In the genomic region with DNA sequence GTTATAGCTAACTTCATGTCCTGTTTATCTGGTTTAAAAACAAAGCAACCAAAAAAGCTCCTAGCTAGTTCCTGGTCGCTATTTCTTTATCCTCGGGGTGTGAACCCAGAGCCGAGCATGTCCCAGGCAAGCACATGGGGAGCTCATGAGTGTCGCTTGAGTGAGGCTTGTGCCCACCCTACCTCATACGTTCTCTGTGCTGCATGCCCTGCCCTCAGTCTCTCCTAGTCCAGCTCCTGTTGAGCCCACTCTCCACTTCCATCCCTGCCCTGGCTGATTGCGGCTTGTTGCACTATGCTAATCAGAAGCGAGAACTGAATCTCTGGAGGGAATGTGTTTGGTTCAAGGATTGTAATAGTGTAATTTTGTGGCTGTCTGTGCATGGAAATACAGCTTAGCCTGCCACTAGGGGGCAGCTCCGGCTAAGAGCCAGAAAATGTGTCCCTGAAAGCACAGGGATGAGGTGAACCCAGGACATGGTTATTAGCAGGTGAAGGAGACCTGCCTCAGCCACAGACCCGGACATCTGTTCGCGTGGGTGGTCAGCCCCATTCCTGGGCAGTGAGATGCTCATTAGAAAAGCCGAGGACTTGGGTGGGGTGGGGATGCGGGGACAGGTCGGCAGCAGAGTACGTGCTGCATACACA, we compare ENCODE assay signal across 8 mouse cellular contexts.
A peak's percentile ranks its signal among the peaks of the same experiment; 100 is the strongest.
DNase-seq lines count a peak whose midpoint lies in the region; ATAC-seq and TF ChIP-seq lines count a peak whose summit lies in the region.

No protein-coding gene starts in this region.

- ATAC-seq in forebrain, embryonic 15.5 days (replicated peaks) = peak; percentile 62
- ATAC-seq in hindbrain, embryonic 13.5 days (ENCODE audit: low FRiP score) = peak; percentile 41; the same call in 1 of the 2 replicates

- no peak overlapping the region for H3K4me2 ChIP-seq in forebrain, embryonic 15.5 days (replicated peaks)
- H3K4me2 ChIP-seq in hindbrain, embryonic 13.5 days = no peak overlapping the region

- H3K36me3 ChIP-seq in forebrain, embryonic 15.5 days = no peaks in the 10 kb centered on the region
- peaks cover 5% of the 10 kb centered on the region; the same call in 1 of the 2 replicates for H3K36me3 ChIP-seq in hindbrain, embryonic 13.5 days
- no peaks in the 10 kb centered on the region for H3K36me3 ChIP-seq in midbrain, embryonic 10.5 days
- no peaks in the 10 kb centered on the region for H3K36me3 ChIP-seq in small intestine, adult 2 months (ENCODE audit: control insufficient read depth, insufficient read depth, low read length)

- WGBS in forebrain, embryonic 15.5 days = 64% methylated on average over 15 of the region's 15 CpGs
- WGBS in hindbrain, embryonic 13.5 days = 68% methylated on average over 15 of the region's 15 CpGs
- 68% methylated on average over 15 of the region's 15 CpGs for WGBS in midbrain, embryonic 10.5 days
- 54% methylated on average over 15 of the region's 15 CpGs for WGBS in small intestine, adult 2 months

- no peaks in the 10 kb centered on the region for H3K9me3 ChIP-seq in forebrain, embryonic 15.5 days
- H3K9me3 ChIP-seq in hindbrain, embryonic 13.5 days = no peaks in the 10 kb centered on the region
- H3K9me3 ChIP-seq in midbrain, embryonic 10.5 days (replicated peaks) = no peaks in the 10 kb centered on the region

- TF ChIP-seq CTCF in small intestine, adult 2 months (IDR thresholded peaks at IDR 0.05; ENCODE audit: extremely low read depth, insufficient read length, insufficient replicate concordance, low read depth, low read length) = peak; percentile 71; the same call in 1 of the 2 replicates

- H3K27ac ChIP-seq in forebrain, embryonic 15.5 days (replicated peaks) = no peak overlapping the region
- no peak overlapping the region for H3K27ac ChIP-seq in hindbrain, embryonic 13.5 days
- H3K27ac ChIP-seq in midbrain, embryonic 10.5 days (replicated peaks) = no peak overlapping the region
- H3K27ac ChIP-seq in small intestine, adult 2 months (ENCODE audit: insufficient read depth, low read depth, low read length) = no peak overlapping the region

- intact Hi-C loops in heart, postnatal 25 days (cut with DNase I) = loop anchor here (1.0 to 10.0 kb wide), 5 partner anchors 135 to 726 kb away; no protein-coding TSS in a partner anchor

- H3K27me3 ChIP-seq in forebrain, embryonic 15.5 days = no peaks in the 10 kb centered on the region
- H3K27me3 ChIP-seq in hindbrain, embryonic 13.5 days = no peaks in the 10 kb centered on the region
- H3K27me3 ChIP-seq in midbrain, embryonic 10.5 days (ENCODE audit: low read depth, poor library complexity, severe bottlenecking) = no peaks in the 10 kb centered on the region
- no peaks in the 10 kb centered on the region for H3K27me3 ChIP-seq in small intestine, adult 2 months (ENCODE audit: control insufficient read depth, insufficient read depth, low read length)

- DNase-seq in heart, adult 11 months = peak; percentile 94
- no peak for DNase-seq in heart, postnatal 25 days (ENCODE audit: low spot score)
- DNase-seq in c-Kit-positive CD71-positive TER-119-positive erythroid progenitor cells, embryonic 14.5 days (ENCODE audit: low spot score) = peak; percentile 22
- DNase-seq in layer of hippocampus, postnatal 25 days (ENCODE audit: extremely low spot score in 1 of 2, low spot score in 1 of 2) = peak; percentile 63 to 82
- peak; percentile 53 for DNase-seq in midbrain, embryonic 10.5 days (ENCODE audit: low spot score)

- H3K9ac ChIP-seq in forebrain, embryonic 15.5 days (replicated peaks) = no peak overlapping the region
- no peak overlapping the region for H3K9ac ChIP-seq in hindbrain, embryonic 13.5 days

- no peak overlapping the region for H3K4me3 ChIP-seq in forebrain, embryonic 15.5 days
- no peak overlapping the region for H3K4me3 ChIP-seq in hindbrain, embryonic 13.5 days
- H3K4me3 ChIP-seq in midbrain, embryonic 10.5 days = no peak overlapping the region
- no peak overlapping the region for H3K4me3 ChIP-seq in small intestine, adult 2 months (ENCODE audit: low read depth, low read length)

- TF ChIP-seq POLR2A in small intestine, adult 2 months (IDR thresholded peaks at IDR 0.05; ENCODE audit: low read depth, low read length) = no peak

- peaks cover 7% of the 10 kb centered on the region; the same call in 1 of the 2 replicates for H3K4me1 ChIP-seq in forebrain, embryonic 15.5 days
- H3K4me1 ChIP-seq in hindbrain, embryonic 13.5 days (replicated peaks) = peaks cover 12% of the 10 kb centered on the region
- H3K4me1 ChIP-seq in midbrain, embryonic 10.5 days = no peaks in the 10 kb centered on the region
- no peaks in the 10 kb centered on the region for H3K4me1 ChIP-seq in small intestine, adult 2 months (ENCODE audit: control insufficient read depth, insufficient read depth, insufficient read length, low read length)
